Mouse (Mus musculus): ENCODE data around the gene Cnga1.

DNA sequence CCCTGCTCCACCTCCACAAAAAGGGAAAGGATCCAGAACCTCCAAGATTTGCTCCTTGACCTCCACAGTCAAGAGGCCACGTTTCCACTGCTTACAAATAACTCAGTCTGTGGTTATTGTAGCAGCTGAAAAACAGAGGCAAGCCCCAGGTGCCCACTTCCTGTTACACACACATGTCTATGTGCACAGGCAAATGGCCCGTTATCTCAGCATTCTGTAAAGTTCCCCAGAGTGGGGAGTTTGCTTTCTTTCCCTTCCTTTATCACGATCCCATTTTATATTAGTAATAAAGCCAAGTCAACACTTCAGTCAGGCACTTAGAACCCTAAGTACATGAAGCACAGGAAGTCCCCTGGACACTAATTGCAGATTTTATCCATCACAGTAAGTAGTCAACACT lies 8.0 kb downstream of the Cnga1 start:
- no peak for TF ChIP-seq POLR2A (IDR thresholded peaks at IDR 0.05; ENCODE audit: borderline replicate concordance, insufficient read depth, low read length)
- TF ChIP-seq CTCF (IDR thresholded peaks at IDR 0.05; ENCODE audit: borderline replicate concordance, insufficient read depth, low read depth, low read length) = no peak
